Mouse (Mus musculus): ENCODE measurements around the gene Gm5935. TPM values are rescaled to one million over a fixed set of nuclear protein-coding genes. Genes with fewer than 3 reads are reported as not detected.
"Not testable (repeated sequence)": the region's sequence is repeated elsewhere in the genome, so short reads cannot be mapped to it uniquely, and the experiment has no call there.

Gm5935 gene
- not detected for total RNA-seq (2021)
- long read RNA-seq, experiment 1, result 0 reads
- long read RNA-seq, experiment 2, result 0 reads

- DNase-seq (ENCODE audit: low spot score), result not testable (repeated sequence)
Measured at GRCm38 (mm10) chrX:24775064-24775463, at the start of gene Gm5935. Gene Gm5935, minus strand, starts transcription at chrX:24775164.

Other genes with a start within 250 kb of the Gm5935 start
- not detected for gene Gm4297, start 200.3 kb downstream of the Gm5935 start, total RNA-seq (2021)